Mouse (Mus musculus) megakaryocyte, embryonic 14.5 days (primary cell): Measurements from ENCODE around the gene Chrm5.

Experiments
- FLI1 ChIP-seq: IDR thresholded peaks from 2 replicates; pipeline ENCODE4 v1.6.1; 2012; ENCODE audit warnings: low read length, inconsistent platforms, mixed read lengths
- GATA1 ChIP-seq: IDR thresholded peaks from 3 replicates; pipeline ENCODE4 v1.6.1; 2012; ENCODE audit warnings: mixed read lengths, low read length, inconsistent platforms, borderline replicate concordance

DNA sequence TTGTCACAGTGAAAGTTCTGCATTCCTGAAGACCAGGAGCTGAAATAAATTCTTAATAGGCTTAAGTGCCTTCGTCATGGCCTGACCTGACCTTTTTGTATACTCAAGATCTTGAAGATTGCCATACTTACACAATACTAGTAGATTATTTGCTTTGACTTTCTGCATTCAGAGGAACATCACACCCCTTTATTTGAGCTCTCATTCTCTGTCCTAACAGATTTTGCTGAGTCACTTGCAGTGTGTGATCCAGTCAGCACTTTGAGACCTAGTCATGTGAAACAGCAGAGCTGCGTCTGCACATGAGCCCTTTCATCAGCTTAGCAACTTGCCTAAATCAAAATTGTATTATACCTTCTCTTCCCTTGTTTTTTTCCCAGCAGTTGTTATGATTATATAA is 47.2 kb downstream of the Chrm5 start:
- TF ChIP-seq GATA1, result no peak
- TF ChIP-seq FLI1, result no peak
